Mouse (Mus musculus) large intestine, adult 2 months (tissue): ENCODE data around the gene Neu1. TPM values are rescaled to one million over a fixed set of nuclear protein-coding genes. Genes with fewer than 3 reads are reported as not detected.
"Not testable (repeated sequence)": the region's sequence is repeated elsewhere in the genome, so short reads cannot be mapped to it uniquely, and the experiment has no call there.

Experiments used
- DNase-seq: peaks from one replicate; pipeline ENCODE4 v3.0.0-alpha.2; 2012; ENCODE audit warnings: low read depth, low spot score
- WGBS: fragments of 180-500 bp; shearing (Covaris S2); methylation state at CpG from one replicate; pipeline ENCODE4 v1.1.7; 2018; 5-methylcytosine and 5-hydroxymethylcytosine counted together
- polyA plus RNA-seq: library from polyadenylated mRNA; depleted of rRNA; stranded (reverse); fragments of >200 nt; gene quantifications from 2 replicates; pipeline ENCODE4 v1.2.3, GENCODE M21; 2012

The Neu1 gene
- polyA plus RNA-seq, 1 experiment: 118 TPM

DNA sequence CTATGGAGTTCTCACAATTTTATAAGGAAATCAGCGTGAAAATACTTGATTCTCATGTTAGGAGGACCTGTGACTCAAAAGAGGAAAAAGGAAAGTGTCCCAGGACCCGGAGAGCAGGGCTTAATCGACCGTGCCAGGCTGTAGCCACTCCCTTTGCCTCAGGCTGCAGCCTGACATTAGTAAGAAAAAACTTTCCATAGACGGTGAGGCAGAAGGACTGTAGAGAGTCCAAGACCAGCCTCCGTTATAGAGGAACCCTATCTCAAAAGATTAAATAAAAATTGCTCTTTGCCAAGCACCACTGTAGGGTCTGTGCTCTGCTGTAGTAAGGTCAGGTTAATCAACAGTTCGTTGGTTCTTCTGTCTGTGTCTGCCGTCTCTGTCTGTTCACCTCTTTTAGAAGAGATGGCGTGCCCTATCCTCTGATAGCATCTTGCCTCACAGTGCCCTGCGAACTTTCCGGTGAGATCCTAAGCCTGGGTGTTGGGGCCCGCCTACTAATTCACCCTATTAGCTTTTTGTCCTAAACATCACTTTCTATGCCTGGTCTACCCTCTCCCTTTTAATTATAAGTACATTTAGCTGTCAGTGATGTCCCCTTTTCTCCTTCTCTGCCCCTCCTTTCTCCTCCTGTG is 28.9 kb downstream of the Neu1 start:
- WGBS: 15% methylated on average over 12 of the region's 12 CpGs

GRCm38 (mm10) chr17:34960702-34961493 is 29.8 kb downstream of the Neu1 start:
- no peak for DNase-seq

More for the DNA sequence above, 28.9 kb downstream of the Neu1 start:
- DNase-seq: no peak

GRCm38 (mm10) chr17:34962125-34962524 is 31.1 kb downstream of the Neu1 start:
- DNase-seq: no peak
- 46% methylated on average over 3 of the region's 3 CpGs for WGBS

DNA sequence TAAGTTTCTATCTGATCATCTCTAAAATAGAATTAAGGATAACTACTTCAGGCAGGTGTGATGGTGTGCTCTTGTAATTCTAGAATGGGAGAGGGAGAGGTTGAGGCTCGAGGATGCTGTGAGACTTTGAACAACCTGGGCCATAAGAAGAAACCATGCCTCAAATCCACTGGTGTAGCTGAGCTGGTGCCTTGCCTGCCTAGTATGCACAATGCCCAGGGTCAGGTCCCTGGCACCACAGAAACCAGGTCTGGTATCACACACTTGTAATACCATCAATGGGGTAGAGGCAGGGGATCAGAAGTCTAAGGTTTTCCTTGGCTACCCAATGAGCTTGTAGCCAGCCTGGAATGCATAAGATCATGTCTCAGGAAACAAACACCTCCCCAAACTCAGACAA is 31.8 kb downstream of the Neu1 start:
- DNase-seq: no peak
- 76% methylated on average over 1 of the region's 1 CpGs for WGBS

DNA sequence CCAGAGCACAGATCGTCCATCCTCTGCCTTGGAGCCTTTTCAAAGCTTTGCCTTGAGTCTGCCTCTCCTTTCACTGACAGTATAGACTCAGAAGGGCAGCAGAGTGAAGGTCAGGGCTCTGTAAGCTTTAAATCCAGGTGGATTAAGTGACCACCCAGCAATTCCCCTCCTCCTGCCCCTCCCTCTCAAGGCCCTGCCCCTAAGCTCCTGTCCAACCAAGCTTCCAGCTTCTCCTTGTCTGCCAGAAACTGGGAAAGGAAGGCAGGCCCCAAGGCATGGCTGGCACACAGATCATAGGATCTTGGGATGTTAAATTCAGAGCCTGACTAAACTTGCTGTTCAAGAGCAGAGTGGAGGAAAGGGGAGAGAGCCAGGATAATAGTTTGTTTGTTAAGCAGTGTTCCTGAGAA is 33.6 kb downstream of the Neu1 start:
- no peak for DNase-seq
- 18% methylated on average over 1 of the region's 1 CpGs for WGBS

GRCm38 (mm10) chr17:34965627-34966026 is 34.6 kb downstream of the Neu1 start:
- no peak for DNase-seq
- WGBS: 39% methylated on average over 5 of the region's 5 CpGs

GRCm38 (mm10) chr17:34969822-34970221 is 38.8 kb downstream of the Neu1 start, which contains the start of gene Gm20481:
TSS of gene Gm20481 (plus strand) at chr17:34969912.
- 57% methylated on average over 6 of the region's 11 CpGs for WGBS
- DNase-seq: not testable (repeated sequence)

GRCm38 (mm10) chr17:34970850-34971249 is 39.8 kb downstream of the Neu1 start:
- DNase-seq: not testable (repeated sequence)
- WGBS: 38% methylated on average over 26 of the region's 37 CpGs

GRCm38 (mm10) chr17:34971694-34972068 is 40.6 kb downstream of the Neu1 start:
- not testable (repeated sequence) for DNase-seq
- 1% methylated on average over 28 of the region's 43 CpGs for WGBS

DNA sequence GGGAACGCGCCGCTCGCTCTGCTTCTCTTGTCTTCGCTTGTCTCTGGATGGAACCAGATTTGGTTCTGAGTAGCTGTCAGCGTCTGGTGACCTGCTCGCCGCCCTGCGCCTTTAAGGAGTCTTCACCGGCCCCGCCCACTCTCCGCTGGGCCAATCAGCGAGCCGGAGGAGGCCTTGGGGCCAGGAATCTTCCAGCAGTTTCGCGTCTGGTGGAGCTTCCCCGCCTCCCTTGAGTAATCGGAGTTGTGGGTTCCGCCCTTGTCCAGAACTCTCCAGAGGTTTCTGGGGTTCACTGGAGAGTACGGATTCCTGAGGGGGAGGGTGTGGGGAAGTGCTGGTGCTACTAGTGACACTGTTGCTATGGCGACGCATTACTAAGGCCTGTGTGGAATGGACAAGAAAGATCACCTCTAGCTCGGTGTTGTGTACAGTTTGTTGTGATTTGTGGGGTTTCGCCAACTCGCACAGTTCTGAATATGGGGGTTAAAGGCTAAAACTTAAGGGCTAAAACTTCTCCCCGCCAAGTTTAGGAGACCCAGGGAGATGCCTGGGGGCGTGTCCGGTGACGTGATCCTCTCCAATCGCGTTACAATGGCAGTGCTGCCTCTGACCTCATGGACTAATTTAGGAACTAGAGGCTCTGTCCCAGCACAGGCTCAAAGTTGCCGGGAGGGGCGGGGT is 41.2 kb downstream of the Neu1 start, which contains the start of the genes Hspa1a and Hspa1l:
TSS of gene Hspa1a (minus strand) at position 88 of the 681 bp plus-strand sequence.
TSS of gene Hspa1l (plus strand) at position 635 of the 681 bp plus-strand sequence.
- not testable (repeated sequence) for DNase-seq
- under 1% methylated on average over 33 of the region's 33 CpGs for WGBS

- DNase-seq: no peak
- 88% methylated on average over 3 of the region's 3 CpGs for WGBS
Measured at GRCm38 (mm10) chr17:34975581-34976492, 44.8 kb downstream of the Neu1 start.

DNA sequence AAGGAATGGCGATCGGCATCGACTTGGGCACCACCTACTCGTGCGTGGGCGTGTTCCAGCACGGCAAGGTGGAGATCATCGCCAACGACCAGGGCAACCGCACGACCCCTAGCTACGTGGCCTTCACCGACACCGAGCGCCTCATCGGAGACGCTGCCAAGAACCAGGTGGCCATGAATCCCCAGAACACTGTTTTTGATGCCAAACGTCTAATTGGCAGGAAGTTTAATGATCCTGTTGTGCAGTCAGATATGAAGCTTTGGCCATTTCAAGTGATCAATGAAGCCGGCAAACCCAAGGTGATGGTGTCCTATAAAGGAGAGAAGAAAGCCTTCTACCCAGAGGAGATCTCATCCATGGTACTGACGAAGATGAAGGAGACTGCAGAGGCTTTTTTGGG is 45.9 kb downstream of the Neu1 start:
- 96% methylated on average over 20 of the region's 20 CpGs for WGBS
- no peak for DNase-seq

DNA sequence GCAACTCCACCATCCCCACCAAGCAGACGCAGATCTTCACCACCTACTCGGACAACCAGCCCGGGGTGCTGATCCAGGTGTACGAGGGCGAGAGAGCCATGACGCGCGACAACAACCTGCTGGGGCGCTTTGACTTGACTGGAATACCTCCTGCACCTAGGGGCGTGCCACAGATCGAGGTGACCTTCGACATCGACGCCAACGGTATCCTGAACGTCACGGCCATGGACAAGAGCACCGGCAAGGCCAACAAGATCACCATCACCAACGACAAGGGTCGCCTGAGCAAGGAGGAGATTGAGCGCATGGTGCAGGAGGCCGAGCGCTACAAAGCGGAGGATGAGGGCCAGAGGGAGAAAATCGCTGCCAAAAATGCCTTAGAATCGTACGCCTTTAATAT is 47.2 kb downstream of the Neu1 start:
- WGBS: 92% methylated on average over 27 of the region's 27 CpGs
- no peak for DNase-seq

GRCm38 (mm10) chr17:34979631-34980030 is 48.6 kb downstream of the Neu1 start:
- WGBS: 45% methylated on average over 4 of the region's 4 CpGs
- DNase-seq: no peak

DNA sequence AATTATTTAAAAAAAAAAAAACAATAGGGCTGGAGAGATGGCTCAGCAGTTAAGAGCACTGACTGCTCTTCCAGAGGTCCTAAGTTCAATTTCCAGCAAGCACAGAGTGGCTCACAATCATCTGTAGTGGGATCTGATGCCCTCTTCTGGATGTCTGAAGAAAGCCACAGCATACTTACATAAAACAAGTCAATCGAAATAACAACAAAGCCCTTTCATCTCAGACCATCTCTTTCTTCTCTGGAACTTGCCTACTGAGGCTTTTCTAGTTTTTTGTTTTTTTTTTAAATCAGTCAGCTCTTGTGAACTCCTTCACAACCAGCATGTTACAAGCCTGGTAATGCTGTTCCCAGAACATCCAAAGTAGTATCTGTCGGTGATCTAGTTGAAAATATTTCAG is 49.6 kb downstream of the Neu1 start:
- no peak for DNase-seq
- WGBS: 3% methylated on average over 2 of the region's 2 CpGs

GRCm38 (mm10) chr17:34981690-34982180 is 50.7 kb downstream of the Neu1 start, which contains the start of gene Lsm2:
TSS of gene Lsm2 (plus strand) at chr17:34981862.
- peak; percentile 85 for DNase-seq
- under 1% methylated on average over 58 of the region's 58 CpGs for WGBS

DNA sequence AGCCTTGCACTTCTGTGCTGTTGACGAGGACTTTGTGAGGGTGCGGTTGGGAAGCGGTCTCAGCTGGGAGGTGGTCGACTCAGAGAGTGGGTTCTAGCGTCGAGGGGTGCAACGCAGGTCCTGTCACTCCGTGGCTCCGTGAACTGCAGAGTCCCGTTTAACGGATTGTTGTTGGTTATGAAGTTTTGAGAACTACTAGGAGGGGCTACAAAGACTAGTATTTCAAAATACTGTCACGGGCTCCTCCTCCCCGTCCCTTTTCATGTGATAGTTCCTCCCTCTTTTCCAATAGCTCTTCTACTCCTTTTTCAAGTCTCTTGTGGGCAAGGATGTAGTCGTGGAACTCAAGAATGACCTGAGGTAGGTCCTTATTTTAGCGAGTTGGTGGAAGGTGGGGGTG is 51.3 kb downstream of the Neu1 start:
- no peak for DNase-seq
- WGBS: under 1% methylated on average over 15 of the region's 15 CpGs

DNA sequence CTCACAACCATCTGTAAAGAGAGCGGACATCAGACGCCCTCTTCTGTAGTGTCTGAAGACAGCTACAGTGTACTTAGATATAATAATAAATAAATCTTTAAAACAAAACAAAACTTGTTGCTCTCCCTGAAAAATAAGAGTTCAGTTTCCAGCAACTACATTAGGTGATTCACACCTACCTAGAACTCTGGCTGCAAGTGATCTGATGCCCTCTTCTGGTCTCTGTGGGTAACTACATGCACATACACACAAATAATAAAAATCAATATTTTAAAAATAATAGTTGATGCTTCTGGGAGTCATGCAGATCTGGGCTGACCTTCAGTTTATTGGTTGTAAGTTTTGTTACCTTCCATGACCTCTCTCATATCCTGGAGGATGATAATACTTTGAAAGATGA is 53.2 kb downstream of the Neu1 start:
- no peak for DNase-seq

More for the DNA sequence above, 53.2 kb downstream of the Neu1 start:
- 68% methylated on average over 2 of the region's 2 CpGs for WGBS
